Mouse (Mus musculus) MEL (cell line): ENCODE measurements around the gene Gm6993. TPM values are rescaled to one million over a fixed set of nuclear protein-coding genes. Genes with fewer than 3 reads are reported as not detected.

ENCODE experiments used
- DNase-seq: peaks from one replicate; pipeline ENCODE4 v3.0.0; 2011; ENCODE audit warnings: low read depth, low spot score
- H3K27ac ChIP-seq: 2 replicates; pipeline ENCODE4 v1.5.1; 2012; ENCODE audit warnings: low read depth, mild to moderate bottlenecking, control low read depth, low read length, moderate library complexity; ENCODE audit not compliant: control insufficient read depth
- H3K27me3 ChIP-seq, 2 experiments: fragments of 150-350 bp in 1 of 2; sonication (generic) in 1 of 2; 2 replicates each; pipeline ENCODE4 v1.6.1; 2012; ENCODE audit warnings: low read length in 2 of 2, mild to moderate bottlenecking in 2 of 2, improper control_type of control experiment in 1 of 2, moderate library complexity in 1 of 2; ENCODE audit not compliant: insufficient read depth in 2 of 2, control insufficient read depth in 1 of 2
- H3K36me3 ChIP-seq, 2 experiments: 2 replicates each; pipeline ENCODE4 v1.6.1; 2012 to 2014; ENCODE audit warnings: low read length in 2 of 2, improper control_type of control experiment in 1 of 2, inconsistent platforms in 1 of 2, mild to moderate bottlenecking in 1 of 2; ENCODE audit not compliant: insufficient read depth in 2 of 2, control insufficient read depth in 1 of 2
- H3K4me1 ChIP-seq, 2 experiments: fragments of 150-350 bp in 1 of 2; sonication (generic) in 1 of 2; 2 replicates each; pipeline ENCODE4 v1.6.1; 2012; ENCODE audit warnings: low read length in 2 of 2, improper control_type of control experiment in 1 of 2, mild to moderate bottlenecking in 1 of 2; ENCODE audit not compliant: insufficient read depth in 2 of 2, control insufficient read depth in 1 of 2
- H3K4me3 ChIP-seq, 2 experiments: fragments of 150-350 bp in 1 of 2; sonication (generic) in 1 of 2; 2 replicates each; pipeline ENCODE4 v1.5.1; 2012; ENCODE audit warnings: low read depth in 2 of 2, low read length in 2 of 2, mild to moderate bottlenecking in 2 of 2, moderate library complexity in 2 of 2, control low read depth in 1 of 2, improper control_type of control experiment in 1 of 2; ENCODE audit not compliant: control insufficient read depth in 1 of 2, insufficient read depth in 1 of 2
- H3K79me2 ChIP-seq: 2 replicates; pipeline ENCODE4 v1.6.1; 2012; ENCODE audit warnings: mild to moderate bottlenecking, low read length, moderate library complexity; ENCODE audit not compliant: control insufficient read depth, poor library complexity, insufficient read depth
- H3K9ac ChIP-seq: 2 replicates; pipeline ENCODE4 v1.6.1; 2012; ENCODE audit warnings: low read depth, mild to moderate bottlenecking, control low read depth, low read length, moderate library complexity; ENCODE audit not compliant: control insufficient read depth, poor library complexity, severe bottlenecking
- H3K9me3 ChIP-seq: fragments of 150-350 bp; sonication (generic); replicated peaks from 2 replicates; pipeline ENCODE4 v1.6.1; 2012; ENCODE audit warnings: mild to moderate bottlenecking, low read length, improper control_type of control experiment, moderate library complexity; ENCODE audit not compliant: insufficient read depth
- CHD2 ChIP-seq: IDR thresholded peaks from 2 replicates; pipeline ENCODE4 v1.6.1; 2011; ENCODE audit warnings: low read length, improper control_type of control experiment
- CTCF ChIP-seq, 3 experiments: IDR thresholded peaks in 2 of 3; conservative IDR thresholded peaks in 1 of 3; 2 replicates each; pipeline ENCODE4 v1.5.1; 2011 to 2012; ENCODE audit warnings: low read length in 3 of 3, low read depth in 2 of 3, mild to moderate bottlenecking in 2 of 3, improper control_type of control experiment in 1 of 3, inconsistent platforms in 1 of 3, mixed read lengths in 1 of 3, moderate library complexity in 1 of 3; ENCODE audit not compliant: control insufficient read depth in 1 of 3, insufficient read depth in 1 of 3, poor library complexity in 1 of 3, severe bottlenecking in 1 of 3
- ELF1 ChIP-seq: IDR thresholded peaks from 2 replicates; pipeline ENCODE4 v1.6.1; 2014; ENCODE audit warnings: low read depth, mild to moderate bottlenecking, inconsistent platforms, low read length, improper control_type of control experiment, moderate library complexity
- ETS1 ChIP-seq: IDR thresholded peaks from 2 replicates; pipeline ENCODE4 v1.6.1; 2012; ENCODE audit warnings: low read depth, mild to moderate bottlenecking, inconsistent platforms, low read length, improper control_type of control experiment, moderate library complexity
- GABPA ChIP-seq: IDR thresholded peaks from 2 replicates; pipeline ENCODE4 v1.6.1; 2012; ENCODE audit warnings: low read depth, mild to moderate bottlenecking, inconsistent platforms, low read length, improper control_type of control experiment, moderate library complexity
- GATA1 ChIP-seq: IDR thresholded peaks from 2 replicates; pipeline ENCODE4 v1.6.1; 2011; ENCODE audit warnings: low read depth, low read length, improper control_type of control experiment
- KAT2A ChIP-seq: conservative IDR thresholded peaks from 2 replicates; pipeline ENCODE4 v1.6.1; 2012; ENCODE audit warnings: low read depth, low read length, improper control_type of control experiment, inconsistent platforms
- MAFK ChIP-seq: IDR thresholded peaks from 2 replicates; pipeline ENCODE4 v1.6.1; 2011; ENCODE audit warnings: low read depth, mild to moderate bottlenecking, low read length, improper control_type of control experiment, borderline replicate concordance
- MAZ ChIP-seq: IDR thresholded peaks from 2 replicates; pipeline ENCODE4 v1.6.1; 2012; ENCODE audit warnings: low read depth, mild to moderate bottlenecking, inconsistent platforms, low read length, improper control_type of control experiment
- MXI1 ChIP-seq: IDR thresholded peaks from 2 replicates; pipeline ENCODE4 v1.6.1; 2011; ENCODE audit warnings: mild to moderate bottlenecking, low read depth, low read length, improper control_type of control experiment
- MYC ChIP-seq: IDR thresholded peaks from 2 replicates; pipeline ENCODE4 v1.6.1; 2011; ENCODE audit warnings: low read depth, mild to moderate bottlenecking, low read length, improper control_type of control experiment, moderate library complexity
- NRF1 ChIP-seq: IDR thresholded peaks from 2 replicates; pipeline ENCODE4 v1.6.1; 2014; ENCODE audit warnings: low read depth, mild to moderate bottlenecking, inconsistent platforms, low read length, improper control_type of control experiment, moderate library complexity; ENCODE audit not compliant: poor library complexity, insufficient read depth, severe bottlenecking
- POLR2A ChIP-seq, 2 experiments: IDR thresholded peaks; 2 replicates each; pipeline ENCODE4 v1.6.1; 2011 to 2012; ENCODE audit warnings: low read length in 2 of 2, mild to moderate bottlenecking in 2 of 2, control low read depth in 1 of 2, improper control_type of control experiment in 1 of 2, low read depth in 1 of 2, moderate library complexity in 1 of 2; ENCODE audit not compliant: control insufficient read depth in 1 of 2, insufficient read depth in 1 of 2, poor library complexity in 1 of 2
- POLR2AphosphoS2 ChIP-seq: IDR thresholded peaks from 2 replicates; pipeline ENCODE4 v1.6.1; 2011; ENCODE audit warnings: low read length, improper control_type of control experiment
- RAD21 ChIP-seq: IDR thresholded peaks from 2 replicates; pipeline ENCODE4 v1.6.1; 2011; ENCODE audit warnings: mild to moderate bottlenecking, low read depth, low read length, improper control_type of control experiment
- RCOR1 ChIP-seq: IDR thresholded peaks from 2 replicates; pipeline ENCODE4 v1.6.1; 2012; ENCODE audit warnings: low read depth, mild to moderate bottlenecking, inconsistent platforms, low read length, improper control_type of control experiment
- SIN3A ChIP-seq: IDR thresholded peaks from 2 replicates; pipeline ENCODE4 v1.6.1; 2012; ENCODE audit warnings: low read length, improper control_type of control experiment, inconsistent platforms
- SMC3 ChIP-seq: IDR thresholded peaks from 2 replicates; pipeline ENCODE4 v1.6.1; 2011; ENCODE audit warnings: low read depth, low read length, improper control_type of control experiment
- TCF12 ChIP-seq: IDR thresholded peaks from 2 replicates; pipeline ENCODE4 v1.6.1; 2014; ENCODE audit warnings: low read depth, mild to moderate bottlenecking, inconsistent platforms, low read length, improper control_type of control experiment, moderate library complexity
- UBTF ChIP-seq: IDR thresholded peaks from 2 replicates; pipeline ENCODE4 v1.6.1; 2012; ENCODE audit warnings: low read depth, mild to moderate bottlenecking, inconsistent platforms, low read length, improper control_type of control experiment, moderate library complexity, borderline replicate concordance; ENCODE audit not compliant: insufficient read depth
- ZC3H11A ChIP-seq: IDR thresholded peaks from 2 replicates; pipeline ENCODE4 v1.6.1; 2012; ENCODE audit warnings: low read depth, mild to moderate bottlenecking, inconsistent platforms, low read length, improper control_type of control experiment
- ZMIZ1 ChIP-seq: IDR thresholded peaks from 2 replicates; pipeline ENCODE4 v1.6.1; 2012; ENCODE audit warnings: low read depth, mild to moderate bottlenecking, inconsistent platforms, low read length, improper control_type of control experiment, moderate library complexity
- polyA plus RNA-seq, 2 experiments: library from polyadenylated mRNA; stranded (reverse) in 1 of 2; unstranded in 1 of 2; fragments of >175 nt in 1 of 2; fragments of >200 nt in 1 of 2; gene quantifications; 2 replicates each; pipeline versions ENCODE4 v1.2.1 to v1.2.4; 2012; ENCODE audit warnings: low replicate concordance in 2 of 2, low read depth in 1 of 2; ENCODE audit not compliant: insufficient read length in 2 of 2, insufficient read depth in 1 of 2, missing spikeins in 1 of 2
- total RNA-seq: library from RNA; depleted of rRNA; stranded (reverse); fragments of 300-350 nt; gene quantifications from 2 replicates; pipeline ENCODE4 v1.2.3, GENCODE M21; 2012

Gm6993 gene
- total and polyA plus RNA-seq, 3 experiments: not detected

GRCm38 (mm10) chr12:31278270-31278669 is 37.7 kb downstream of the Gm6993 start:
- DNase-seq: no peak
- Histone ChIP-seq H3K4me3 (no peak overlapping the region), H3K27ac (no peak overlapping the region), H3K27me3 (peaks cover 0 to 2% of the 10 kb centered on the region in 2 experiments; a peak in 3 of 4 replicates), H3K79me2 (no peaks in the 10 kb centered on the region), H3K9me3 (no peaks in the 10 kb centered on the region), H3K4me1 (no peaks in the 10 kb centered on the region), H3K9ac (no peak overlapping the region), H3K36me3 (no peaks in the 10 kb centered on the region)
- TF ChIP-seq POLR2A (IDR thresholded peaks at IDR 0.05; ENCODE audit: control insufficient read depth in 1 of 2, insufficient read depth in 1 of 2, low read depth in 1 of 2, low read length in 2 of 2, poor library complexity in 1 of 2): no peak
- no peak for TF ChIP-seq UBTF
- no peak for TF ChIP-seq RCOR1
- TF ChIP-seq ZMIZ1: no peak
- no peak for TF ChIP-seq ETS1
- TF ChIP-seq ELF1: no peak
- TF ChIP-seq MXI1: no peak
- no peak for TF ChIP-seq TCF12
- no peak for TF ChIP-seq CHD2
- no peak for TF ChIP-seq KAT2A
- TF ChIP-seq MAFK: no peak
- TF ChIP-seq GATA1: no peak
- no peak for TF ChIP-seq SIN3A
- TF ChIP-seq, all 39 proteins: peak for 0

- no peak for TF ChIP-seq ETS1
- TF ChIP-seq ZC3H11A: no peak
- TF ChIP-seq MAZ: no peak
- TF ChIP-seq CTCF (IDR thresholded peaks at IDR 0.05 in 2 of 3, conservative IDR thresholded peaks at IDR 0.05 in 1 of 3; ENCODE audit: control insufficient read depth in 1 of 3, insufficient read depth in 1 of 3, low read depth in 2 of 3, low read length in 3 of 3, poor library complexity in 1 of 3, severe bottlenecking in 1 of 3): no peak
- no peak for TF ChIP-seq RAD21
- no peak for TF ChIP-seq MYC
- TF ChIP-seq MXI1: no peak
- no peak for TF ChIP-seq NRF1
- TF ChIP-seq GABPA: no peak
- TF ChIP-seq POLR2AphosphoS2: no peak
- no peak for TF ChIP-seq SMC3
- no peak for TF ChIP-seq UBTF
- no peak for TF ChIP-seq RCOR1
- TF ChIP-seq, all 39 proteins: peak for 0
- DNase-seq: no peak
- Histone ChIP-seq H3K4me3 (no peak overlapping the region), H3K36me3 (no peaks in the 10 kb centered on the region), H3K27me3 (peaks cover 0 to 2% of the 10 kb centered on the region in 2 experiments; a peak in 3 of 4 replicates), H3K27ac (no peak overlapping the region), H3K9ac (no peak overlapping the region), H3K79me2 (no peaks in the 10 kb centered on the region), H3K4me1 (no peaks in the 10 kb centered on the region), H3K9me3 (no peaks in the 10 kb centered on the region)
Measured at GRCm38 (mm10) chr12:31280318-31280717, 39.7 kb downstream of the Gm6993 start.
